Comparison of ENCODE assay signal across 8 mouse cellular contexts in genomic region chr7:12835193-12835671, GRCm38 (mm10). TPM values are rescaled to one million over a fixed set of nuclear protein-coding genes. Genes with fewer than 3 reads are reported as not detected.
DNase-seq lines count a peak whose midpoint lies in the region; ATAC-seq and TF ChIP-seq lines count a peak whose summit lies in the region.

No protein-coding gene starts in this region.

- H3K4me1 ChIP-seq in ES-E14 (ENCODE audit: control insufficient read depth in 2 of 2, insufficient read depth in 2 of 2, low read length in 2 of 2, poor library complexity in 1 of 2): peaks cover 0 to 5% of the 10 kb centered on the region in 2 experiments; a peak in 2 of 4 replicates
- peaks cover 3% of the 10 kb centered on the region; the same call in 1 of the 2 replicates for H3K4me1 ChIP-seq in embryonic facial prominence, embryonic 14.5 days (ENCODE audit: control insufficient read depth, insufficient read depth, low read length)
- no peaks in the 10 kb centered on the region for H3K4me1 ChIP-seq in hindbrain, embryonic 12.5 days
- no peaks in the 10 kb centered on the region for H3K4me1 ChIP-seq in limb, embryonic 15.5 days
- 0 out of 2 replicates have a peak, but pooled peaks cover 3% of the 10 kb centered on the region for H3K4me1 ChIP-seq in midbrain, embryonic 15.5 days

- peak overlapping the region; percentile 88 for H3K27ac ChIP-seq in ES-E14 (ENCODE audit: insufficient read depth, low read depth, low read length, poor library complexity, severe bottlenecking)
- peak overlapping the region; percentile 80 for H3K27ac ChIP-seq in embryonic facial prominence, embryonic 14.5 days (replicated peaks; ENCODE audit: low read depth, low read length)
- peak overlapping the region; percentile 52 for H3K27ac ChIP-seq in hindbrain, embryonic 12.5 days
- peak overlapping the region; percentile 43 for H3K27ac ChIP-seq in limb, embryonic 15.5 days
- peak overlapping the region; percentile 49; the same call in 1 of the 2 replicates for H3K27ac ChIP-seq in midbrain, embryonic 15.5 days

- H3K4me3 ChIP-seq in ES-E14 (ENCODE audit: insufficient read depth in 1 of 2, low read depth in 1 of 2, low read length in 2 of 2, poor library complexity in 1 of 2, severe bottlenecking in 1 of 2): peak overlapping the region; percentile 91 to 98
- peak overlapping the region; percentile 66 for H3K4me3 ChIP-seq in embryonic facial prominence, embryonic 14.5 days (ENCODE audit: low read depth, low read length)
- H3K4me3 ChIP-seq in hindbrain, embryonic 12.5 days: peak overlapping the region; percentile 57
- peak overlapping the region; percentile 49 for H3K4me3 ChIP-seq in limb, embryonic 15.5 days
- peak overlapping the region; percentile 53 for H3K4me3 ChIP-seq in midbrain, embryonic 15.5 days

- H3K27me3 ChIP-seq in embryonic facial prominence, embryonic 14.5 days (replicated peaks; ENCODE audit: control insufficient read depth, insufficient read depth, low read length): no peaks in the 10 kb centered on the region
- no peaks in the 10 kb centered on the region for H3K27me3 ChIP-seq in hindbrain, embryonic 12.5 days
- H3K27me3 ChIP-seq in limb, embryonic 15.5 days: no peaks in the 10 kb centered on the region
- no peaks in the 10 kb centered on the region for H3K27me3 ChIP-seq in midbrain, embryonic 15.5 days (replicated peaks)

- peak; percentile 9; the same call in 1 of the 2 replicates for ATAC-seq in embryonic facial prominence, embryonic 14.5 days (ENCODE audit: low read depth)
- ATAC-seq in hindbrain, embryonic 12.5 days (ENCODE audit: low FRiP score): peak; percentile 57
- peak; percentile 55 for ATAC-seq in limb, embryonic 15.5 days (ENCODE audit: insufficient number of reproducible peaks, low FRiP score, low TSS enrichment, low read depth)
- peak; percentile 74 for ATAC-seq in midbrain, embryonic 15.5 days (replicated peaks)

- H3K9me3 ChIP-seq in ES-E14 (ENCODE audit: control insufficient read depth, insufficient read depth, low read depth, low read length): no peaks in the 10 kb centered on the region
- H3K9me3 ChIP-seq in embryonic facial prominence, embryonic 14.5 days (ENCODE audit: control insufficient read depth, low read length): peaks cover 51% of the 10 kb centered on the region
- H3K9me3 ChIP-seq in hindbrain, embryonic 12.5 days (replicated peaks): peaks cover 36% of the 10 kb centered on the region
- peaks cover 15% of the 10 kb centered on the region for H3K9me3 ChIP-seq in limb, embryonic 15.5 days
- H3K9me3 ChIP-seq in midbrain, embryonic 15.5 days: peaks cover 31% of the 10 kb centered on the region

- H3K9ac ChIP-seq in ES-E14 (ENCODE audit: insufficient read depth, low read depth, low read length, poor library complexity, severe bottlenecking): peak overlapping the region; percentile 90
- peak overlapping the region; percentile 76 for H3K9ac ChIP-seq in embryonic facial prominence, embryonic 14.5 days (ENCODE audit: low read depth, low read length)
- H3K9ac ChIP-seq in hindbrain, embryonic 12.5 days: peak overlapping the region; percentile 54
- peak overlapping the region; percentile 43 for H3K9ac ChIP-seq in limb, embryonic 15.5 days
- H3K9ac ChIP-seq in midbrain, embryonic 15.5 days: peak overlapping the region; percentile 44

- 32% methylated on average over 13 of the region's 13 CpGs for WGBS in embryonic facial prominence, embryonic 14.5 days
- 47% methylated on average over 13 of the region's 13 CpGs for WGBS in hindbrain, embryonic 12.5 days
- WGBS in limb, embryonic 15.5 days: 31% methylated on average over 13 of the region's 13 CpGs
- 44% methylated on average over 13 of the region's 13 CpGs for WGBS in midbrain, embryonic 15.5 days

- in situ Hi-C loops in ES-E14 (cut with MboI; ENCODE audit: low sequenced_read_pairs in 2 of 2, unreplicated experiment in 2 of 2): no loop called here

- peak overlapping the region; percentile 72 for H3K4me2 ChIP-seq in embryonic facial prominence, embryonic 14.5 days (ENCODE audit: low read depth, low read length)
- H3K4me2 ChIP-seq in hindbrain, embryonic 12.5 days (replicated peaks): peak overlapping the region; percentile 54
- peak overlapping the region; percentile 50 for H3K4me2 ChIP-seq in limb, embryonic 15.5 days
- H3K4me2 ChIP-seq in midbrain, embryonic 15.5 days: peak overlapping the region; percentile 63

- peak; percentile 9 for DNase-seq in heart, adult 8-10 months (ENCODE audit: low spot score)
- no peak for DNase-seq in heart, adult 18-20 months
- DNase-seq in ES-E14 (ENCODE audit: low read depth, low spot score): no peak
- peak; percentile 58 for DNase-seq in embryonic facial prominence, embryonic 14.5 days (ENCODE audit: low spot score)
- no peak for DNase-seq in frontal cortex, postnatal 36 days (ENCODE audit: low spot score in 2 of 2)

- peaks cover 12% of the 10 kb centered on the region for H3K36me3 ChIP-seq in ES-E14 (ENCODE audit: control insufficient read depth, insufficient read depth, low read length, poor library complexity, severe bottlenecking)
- peaks cover 42% of the 10 kb centered on the region for H3K36me3 ChIP-seq in embryonic facial prominence, embryonic 14.5 days (ENCODE audit: control insufficient read depth, insufficient read depth, low read length)
- peaks cover 40% of the 10 kb centered on the region for H3K36me3 ChIP-seq in hindbrain, embryonic 12.5 days
- H3K36me3 ChIP-seq in limb, embryonic 15.5 days: peaks cover 39% of the 10 kb centered on the region
- peaks cover 39% of the 10 kb centered on the region for H3K36me3 ChIP-seq in midbrain, embryonic 15.5 days (replicated peaks)

TF ChIP-seq in ES-E14, 5 proteins besides CTCF, POLR2A, EP300 and RAD21:
- TF ChIP-seq ZC3H11A (IDR thresholded peaks at IDR 0.05; ENCODE audit: borderline replicate concordance, low read depth, low read length) (no peak), ZNF384 (IDR thresholded peaks at IDR 0.05; ENCODE audit: low read depth, low read length) (no peak), CHD2 (IDR thresholded peaks at IDR 0.05; ENCODE audit: low read depth, low read length) (no peak), HCFC1 (IDR thresholded peaks at IDR 0.05; ENCODE audit: borderline replicate concordance, insufficient read depth, low read length) (no peak), MAFK (IDR thresholded peaks at IDR 0.05; ENCODE audit: insufficient read depth, low read depth, low read length) (no peak)

RNA-seq across cellular contexts. Expression of gene Zfp110, which starts 0.7 kb away (rescaled TPM):
- 10 to 100 TPM; 18.0 to 22.0 (median 19.6) TPM for total RNA-seq in heart, adult 8-10 months (2022)
- total RNA-seq in heart, adult 18-20 months (2021): 10 to 100 TPM; 17.0 to 18.4 TPM
- 53.9 and 65.9 TPM in 2 replicates for total RNA-seq in ES-E14 (2012; rRNA removed)
- 34.2 and 38.0 TPM in 2 replicates for polyA plus RNA-seq in embryonic facial prominence, embryonic 14.5 days (2014; fragmentation: Nextera tagmentation; extraction: Ambion mirVana)
- 33.7 and 34.8 TPM in 2 replicates for polyA plus RNA-seq in hindbrain, embryonic 12.5 days (2016; fragmentation: Nextera tagmentation; extraction: Ambion mirVana)
- 40.7 and 41.2 TPM in 2 replicates for polyA plus RNA-seq in limb, embryonic 15.5 days (2015; fragmentation: Nextera tagmentation; extraction: Ambion mirVana)
- polyA plus RNA-seq in midbrain, embryonic 15.5 days (2015; fragmentation: Nextera tagmentation; extraction: Ambion mirVana): 28.3 and 30.8 TPM in 2 replicates

RNA-seq across cellular contexts. Expression of gene Zfp329, which starts 16.6 kb away (rescaled TPM):
- total RNA-seq in heart, adult 8-10 months (2022): 1 to 10 TPM; 4.7 to 7.6 (median 5.6) TPM
- total RNA-seq in heart, adult 18-20 months (2021): 1 to 10 TPM; 4.3 to 6.1 TPM
- total RNA-seq in ES-E14 (2012; rRNA removed): 10.3 and 13.6 TPM in 2 replicates
- polyA plus RNA-seq in embryonic facial prominence, embryonic 14.5 days (2014; fragmentation: Nextera tagmentation; extraction: Ambion mirVana): 10.8 and 11.9 TPM in 2 replicates
- 26.6 TPM in 2 replicates for polyA plus RNA-seq in hindbrain, embryonic 12.5 days (2016; fragmentation: Nextera tagmentation; extraction: Ambion mirVana)
- polyA plus RNA-seq in limb, embryonic 15.5 days (2015; fragmentation: Nextera tagmentation; extraction: Ambion mirVana): 11.5 and 14.6 TPM in 2 replicates
- 35.2 and 36.0 TPM in 2 replicates for polyA plus RNA-seq in midbrain, embryonic 15.5 days (2015; fragmentation: Nextera tagmentation; extraction: Ambion mirVana)

RNA-seq across cellular contexts. Expression of gene Zscan18, which starts 31.8 kb away (rescaled TPM):
- total RNA-seq in heart, adult 8-10 months (2022): 1 to 10 TPM in 2 of 4 experiments, under 1 TPM in 2; 0.41 to 2.0 (median 1.2) TPM
- total RNA-seq in heart, adult 18-20 months (2021): 1 to 10 TPM in 1 of 2 experiments, under 1 TPM in 1; 0.80 to 1.1 TPM
- 13.3 and 19.2 TPM in 2 replicates for total RNA-seq in ES-E14 (2012; rRNA removed)
- 10.1 and 11.3 TPM in 2 replicates for polyA plus RNA-seq in embryonic facial prominence, embryonic 14.5 days (2014; fragmentation: Nextera tagmentation; extraction: Ambion mirVana)
- polyA plus RNA-seq in hindbrain, embryonic 12.5 days (2016; fragmentation: Nextera tagmentation; extraction: Ambion mirVana): 17.7 and 18.9 TPM in 2 replicates
- 9.0 and 10.0 TPM in 2 replicates for polyA plus RNA-seq in limb, embryonic 15.5 days (2015; fragmentation: Nextera tagmentation; extraction: Ambion mirVana)
- 35.3 and 35.4 TPM in 2 replicates for polyA plus RNA-seq in midbrain, embryonic 15.5 days (2015; fragmentation: Nextera tagmentation; extraction: Ambion mirVana)

RNA-seq across cellular contexts. Expression of gene Zfp128, which starts 45.7 kb away (rescaled TPM):
- total RNA-seq in heart, adult 8-10 months (2022): 1 to 10 TPM; 3.0 to 3.9 (median 3.5) TPM
- 1 to 10 TPM; 2.9 to 3.1 TPM for total RNA-seq in heart, adult 18-20 months (2021)
- 1.4 and 1.8 TPM in 2 replicates for total RNA-seq in ES-E14 (2012; rRNA removed)
- 4.9 and 5.3 TPM in 2 replicates for polyA plus RNA-seq in embryonic facial prominence, embryonic 14.5 days (2014; fragmentation: Nextera tagmentation; extraction: Ambion mirVana)
- polyA plus RNA-seq in hindbrain, embryonic 12.5 days (2016; fragmentation: Nextera tagmentation; extraction: Ambion mirVana): 6.2 and 6.4 TPM in 2 replicates
- 4.5 and 4.9 TPM in 2 replicates for polyA plus RNA-seq in limb, embryonic 15.5 days (2015; fragmentation: Nextera tagmentation; extraction: Ambion mirVana)
- polyA plus RNA-seq in midbrain, embryonic 15.5 days (2015; fragmentation: Nextera tagmentation; extraction: Ambion mirVana): 8.6 and 9.4 TPM in 2 replicates

Comparison
In these comparisons a context has a peak if more than half of its experiments do, and no peak if none do; other contexts are left out.
1. DNase-seq: peak in heart, adult 8-10 months (single experiment) and embryonic facial prominence, embryonic 14.5 days (single experiment); none in heart, adult 18-20 months (0 of 2), ES-E14 (single experiment) and frontal cortex, postnatal 36 days (0 of 2).
2. ATAC-seq: peak in every context shown above with its lines; median percentile 74 in midbrain, embryonic 15.5 days; 57 in hindbrain, embryonic 12.5 days; 55 in limb, embryonic 15.5 days; 9 in embryonic facial prominence, embryonic 14.5 days.
3. Peak in every context shown above with its lines, with median percentiles within 50 percentile points of each other: H3K27ac ChIP-seq, H3K4me3 ChIP-seq, H3K9ac ChIP-seq and H3K4me2 ChIP-seq.